Mouse (Mus musculus) kidney, postnatal 36 days (tissue): ENCODE results near the gene Wwox.

ENCODE experiments used
- DNase-seq, 2 experiments: peaks; one replicate each; pipeline ENCODE4 v3.0.0; 2021 to 2022; ENCODE audit warnings: mixed read lengths in 2 of 2

The Wwox gene

GRCm38 (mm10) chr8:114751376-114752135 lies 312.1 kb downstream of the Wwox start:
- DNase-seq = no peak

GRCm38 (mm10) chr8:114759621-114760020 lies 320.2 kb downstream of the Wwox start:
- DNase-seq = no peak

GRCm38 (mm10) chr8:114768536-114768935 lies 329.1 kb downstream of the Wwox start:
- DNase-seq = no peak

GRCm38 (mm10) chr8:114770856-114771776 lies 331.7 kb downstream of the Wwox start:
- peak; percentile 67 to 89 for DNase-seq

GRCm38 (mm10) chr8:114772276-114772849 lies 332.9 kb downstream of the Wwox start:
- no peak for DNase-seq

- DNase-seq = peak; percentile 84 to 90
Observed at GRCm38 (mm10) chr8:114773461-114774414, 334.3 kb downstream of the Wwox start.

GRCm38 (mm10) chr8:114774415-114774775 lies 334.9 kb downstream of the Wwox start:
- no peak for DNase-seq

- DNase-seq = no peak
Observed at GRCm38 (mm10) chr8:114775543-114775942, 336.1 kb downstream of the Wwox start.

- no peak for DNase-seq
Observed at GRCm38 (mm10) chr8:114776696-114777095, 337.2 kb downstream of the Wwox start.

GRCm38 (mm10) chr8:114777271-114777980 lies 338.0 kb downstream of the Wwox start:
- DNase-seq = peak; percentile 71 to 86

GRCm38 (mm10) chr8:114779002-114779401 lies 339.5 kb downstream of the Wwox start:
- no peak for DNase-seq

GRCm38 (mm10) chr8:114783321-114783720 lies 343.9 kb downstream of the Wwox start:
- peak; percentile 45 to 53 for DNase-seq

- DNase-seq = no peak
Observed at GRCm38 (mm10) chr8:114785834-114786233, 346.4 kb downstream of the Wwox start.

GRCm38 (mm10) chr8:114789616-114790015 lies 350.2 kb downstream of the Wwox start:
- no peak for DNase-seq

- DNase-seq = no peak
Observed at GRCm38 (mm10) chr8:114790754-114791153, 351.3 kb downstream of the Wwox start.

GRCm38 (mm10) chr8:114793682-114794081 lies 354.2 kb downstream of the Wwox start:
- peak; percentile 46 to 68 for DNase-seq

- no peak for DNase-seq
Observed at GRCm38 (mm10) chr8:114801428-114802134, 362.1 kb downstream of the Wwox start.

- no peak for DNase-seq
Observed at GRCm38 (mm10) chr8:114803113-114803512, 363.7 kb downstream of the Wwox start.

- no peak for DNase-seq
Observed at GRCm38 (mm10) chr8:114806826-114807420, 367.5 kb downstream of the Wwox start.

GRCm38 (mm10) chr8:114807676-114808426 lies 368.4 kb downstream of the Wwox start:
- DNase-seq = no peak
